Mouse (Mus musculus): ENCODE measurements at regions not wholly inside any gene's neighbourhood (a gene's known extent, or its start where the extent isn't known, plus 50 kb on each side); places are given as distances from the start of the nearest gene placed in this dataset.

- H3K27me3 ChIP-seq (ENCODE audit: control insufficient read depth, insufficient read depth, low read length) = no peaks in the 10 kb centered on the region
- no peak overlapping the region for H3K4me2 ChIP-seq (ENCODE audit: low read length)
- H3K4me3 ChIP-seq (replicated peaks; ENCODE audit: low read depth, low read length) = no peak overlapping the region
- 70% methylated on average over 10 of the region's 10 CpGs for WGBS
- DNase-seq (peak; percentile 61), ATAC-seq (ENCODE audit: low FRiP score, low TSS enrichment) (no peak)
- H3K36me3 ChIP-seq (ENCODE audit: control insufficient read depth, insufficient read depth, low read length) = no peaks in the 10 kb centered on the region
- 0 out of 2 replicates have a peak, but pooled peaks cover 8% of the 10 kb centered on the region for H3K4me1 ChIP-seq (ENCODE audit: control insufficient read depth, insufficient read depth, low read length)
- H3K9me3 ChIP-seq (ENCODE audit: control insufficient read depth, low read length) = no peaks in the 10 kb centered on the region
- H3K9ac ChIP-seq (replicated peaks; ENCODE audit: low read length) = no peak overlapping the region
- no peak overlapping the region for H3K27ac ChIP-seq (replicated peaks; ENCODE audit: low read depth, low read length)
These were observed 61.1 kb upstream of the Cers6 start for GRCm38 (mm10) chr2:68799993-68800740.

GRCm38 (mm10) chr2:68804117-68804516 is 57.1 kb upstream of the Cers6 start:
- Histone ChIP-seq H3K36me3 (ENCODE audit: control insufficient read depth, insufficient read depth, low read length) (no peaks in the 10 kb centered on the region), H3K9ac (replicated peaks; ENCODE audit: low read length) (no peak overlapping the region), H3K4me2 (ENCODE audit: low read length) (no peak overlapping the region), H3K27ac (replicated peaks; ENCODE audit: low read depth, low read length) (no peak overlapping the region), H3K4me3 (replicated peaks; ENCODE audit: low read depth, low read length) (no peak overlapping the region), H3K9me3 (ENCODE audit: control insufficient read depth, low read length) (no peaks in the 10 kb centered on the region), H3K27me3 (ENCODE audit: control insufficient read depth, insufficient read depth, low read length) (no peaks in the 10 kb centered on the region), H3K4me1 (ENCODE audit: control insufficient read depth, insufficient read depth, low read length) (peaks cover 20% of the 10 kb centered on the region)
- 91% methylated on average over 6 of the region's 6 CpGs for WGBS
- ATAC-seq (ENCODE audit: low FRiP score, low TSS enrichment) = no peak
- no peak for DNase-seq

GRCm38 (mm10) chr2:68805866-68806265 is 55.4 kb upstream of the Cers6 start:
- H3K27ac ChIP-seq (replicated peaks; ENCODE audit: low read depth, low read length) = 0 out of 2 replicates have a peak overlapping the region, but pooled peaks have one; percentile 20

GRCm38 (mm10) chr2:68806311-68806895 is 54.8 kb upstream of the Cers6 start:
- Histone ChIP-seq H3K4me2 (ENCODE audit: low read length) (0 out of 2 replicates have a peak overlapping the region, but pooled peaks have one; percentile 10), H3K27me3 (ENCODE audit: control insufficient read depth, insufficient read depth, low read length) (no peaks in the 10 kb centered on the region), H3K4me1 (ENCODE audit: control insufficient read depth, insufficient read depth, low read length) (peaks cover 14% of the 10 kb centered on the region), H3K9ac (replicated peaks; ENCODE audit: low read length) (no peak overlapping the region), H3K27ac (replicated peaks; ENCODE audit: low read depth, low read length) (no peak overlapping the region; the same call in 1 of the 2 replicates), H3K4me3 (replicated peaks; ENCODE audit: low read depth, low read length) (no peak overlapping the region), H3K9me3 (ENCODE audit: control insufficient read depth, low read length) (no peaks in the 10 kb centered on the region), H3K36me3 (ENCODE audit: control insufficient read depth, insufficient read depth, low read length) (no peaks in the 10 kb centered on the region)
- DNase-seq (no peak), ATAC-seq (ENCODE audit: low FRiP score, low TSS enrichment) (no peak)
- WGBS = 40% methylated on average over 10 of the region's 10 CpGs

More at GRCm38 (mm10) chr2:68805866-68806265, 55.4 kb upstream of the Cers6 start:
- ATAC-seq (ENCODE audit: low FRiP score, low TSS enrichment) (peak; percentile 31; the same call in 1 of the 2 replicates), DNase-seq (peak; percentile 59)
- no peak overlapping the region for H3K9ac ChIP-seq (replicated peaks; ENCODE audit: low read length)
- H3K27me3 ChIP-seq (ENCODE audit: control insufficient read depth, insufficient read depth, low read length) = no peaks in the 10 kb centered on the region
- H3K9me3 ChIP-seq (ENCODE audit: control insufficient read depth, low read length) = no peaks in the 10 kb centered on the region
- H3K36me3 ChIP-seq (ENCODE audit: control insufficient read depth, insufficient read depth, low read length) = no peaks in the 10 kb centered on the region
- no peak overlapping the region for H3K4me3 ChIP-seq (replicated peaks; ENCODE audit: low read depth, low read length)
- no peak overlapping the region for H3K4me2 ChIP-seq (ENCODE audit: low read length)
- WGBS = 28% methylated on average over 3 of the region's 3 CpGs
- H3K4me1 ChIP-seq (ENCODE audit: control insufficient read depth, insufficient read depth, low read length) = peaks cover 14% of the 10 kb centered on the region
